ENCODE assay signal across 21 mouse cellular contexts in the genomic region with DNA sequence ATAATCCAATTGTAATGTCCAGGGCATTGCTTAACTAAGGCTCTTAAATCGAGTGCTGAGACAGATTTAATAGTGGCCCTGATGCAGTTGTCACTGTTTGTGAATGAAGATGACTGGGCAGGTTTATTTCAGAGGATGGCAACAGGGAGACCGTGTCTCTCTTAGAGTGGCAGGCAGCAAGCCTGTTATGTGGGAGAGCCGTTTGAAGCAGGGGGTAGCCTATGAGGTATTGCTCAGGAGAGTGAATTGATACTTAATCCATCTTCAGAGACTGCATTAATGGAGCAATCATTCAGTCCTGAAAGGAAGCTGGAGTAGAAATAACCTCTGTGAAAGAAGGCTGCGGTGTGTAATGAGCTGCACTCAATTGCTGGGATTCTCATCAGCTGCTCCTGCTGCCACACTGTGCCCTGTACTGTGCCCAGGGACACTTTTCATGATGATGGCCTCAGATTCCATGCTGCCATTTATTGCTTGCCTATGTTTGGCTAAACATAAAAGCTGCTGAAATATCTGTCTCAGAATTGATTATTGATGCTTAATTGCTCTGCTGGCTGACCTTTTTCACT.
DNase-seq lines count a peak whose midpoint lies in the region; ATAC-seq lines count a peak whose summit lies in the region.
"Had no signal": no experiment of that assay in that cellular context is flagged by ENCODE, and none has a peak within 500 bp of the region (broad histone marks: within the 10 kb centered on the region; RNA-seq: fewer than 3 reads in every experiment).

No protein-coding gene starts in this region.

- H3K27ac ChIP-seq in forebrain, embryonic 11.5 days (ENCODE audit: low read depth, low read length), result no peak overlapping the region
- no peak overlapping the region for H3K27ac ChIP-seq in forebrain, embryonic 10.5 days
- H3K27ac ChIP-seq in neural tube, embryonic 11.5 days (ENCODE audit: low read depth, low read length), result 0 out of 2 replicates have a peak overlapping the region, but pooled peaks have one; percentile 11
- H3K27ac ChIP-seq: embryonic facial prominence, embryonic 15.5 days; limb, embryonic 12.5 days; macrophage had no signal

- no peak overlapping the region for H3K9ac ChIP-seq in forebrain, embryonic 11.5 days (ENCODE audit: low read length)
- no peak overlapping the region for H3K9ac ChIP-seq in neural tube, embryonic 11.5 days (ENCODE audit: low read length)
- H3K9ac ChIP-seq: embryonic facial prominence, embryonic 15.5 days; limb, embryonic 12.5 days; liver, postnatal 0 days had no signal

- H3K36me3 ChIP-seq in forebrain, embryonic 11.5 days (ENCODE audit: control insufficient read depth, insufficient read depth, low read length), result no peaks in the 10 kb centered on the region
- H3K36me3 ChIP-seq in forebrain, embryonic 10.5 days (replicated peaks), result no peaks in the 10 kb centered on the region
- no peaks in the 10 kb centered on the region for H3K36me3 ChIP-seq in neural tube, embryonic 11.5 days (ENCODE audit: control insufficient read depth, insufficient read depth, low read length)
- H3K36me3 ChIP-seq: embryonic facial prominence, embryonic 15.5 days; limb, embryonic 12.5 days; midbrain, embryonic 10.5 days had no signal

- H3K9me3 ChIP-seq in forebrain, embryonic 11.5 days (ENCODE audit: control insufficient read depth, low read length), result no peaks in the 10 kb centered on the region
- no peaks in the 10 kb centered on the region for H3K9me3 ChIP-seq in forebrain, embryonic 10.5 days
- no peaks in the 10 kb centered on the region for H3K9me3 ChIP-seq in neural tube, embryonic 11.5 days (ENCODE audit: control insufficient read depth, low read length)
- H3K9me3 ChIP-seq: embryonic facial prominence, embryonic 15.5 days; limb, embryonic 12.5 days; midbrain, embryonic 10.5 days had no signal

- DNase-seq in forebrain, embryonic 11.5 days (ENCODE audit: low spot score), result no peak
- DNase-seq in forebrain, embryonic 10.5 days (ENCODE audit: extremely low spot score, low spot score), result no peak
- peak; percentile 30 for DNase-seq in neural tube, embryonic 11.5 days (ENCODE audit: low spot score)
- DNase-seq in neural tube, embryonic 10.5 days (ENCODE audit: extremely low spot score, low spot score), result no peak
- DNase-seq in mesoderm, embryonic 11.5 days (ENCODE audit: low read depth, low spot score), result peak; percentile 46
- peak; percentile 51 for DNase-seq in retina, postnatal 1 day
- DNase-seq in heart, adult 9 months (ENCODE audit: low spot score in 2 of 2), result no peak
- DNase-seq in embryo, embryonic 9.5 days (ENCODE audit: extremely low spot score), result no peak
- DNase-seq: adrenal gland, postnatal 14 days; cerebellum, adult 9-10 months; gastrocnemius, postnatal 25 days; heart, adult 18-20 months; kidney, adult 9 months; kidney, postnatal 25 days; liver, postnatal 0 days; right cerebral cortex, postnatal 25 days had no signal

- WGBS in forebrain, embryonic 11.5 days, result 18% methylated on average over 4 of the region's 4 CpGs
- WGBS in forebrain, embryonic 10.5 days, result 37% methylated on average over 4 of the region's 4 CpGs
- WGBS in neural tube, embryonic 11.5 days, result 26% methylated on average over 4 of the region's 4 CpGs

- H3K4me1 ChIP-seq in forebrain, embryonic 11.5 days (replicated peaks; ENCODE audit: control insufficient read depth, insufficient read depth, low read length), result peaks cover 6% of the 10 kb centered on the region
- H3K4me1 ChIP-seq in forebrain, embryonic 10.5 days, result peaks cover 61% of the 10 kb centered on the region
- H3K4me1 ChIP-seq in neural tube, embryonic 11.5 days (ENCODE audit: control insufficient read depth, insufficient read depth, low read length), result peaks cover 20% of the 10 kb centered on the region
- H3K4me1 ChIP-seq: embryonic facial prominence, embryonic 15.5 days had no signal

- no peaks in the 10 kb centered on the region for H3K27me3 ChIP-seq in forebrain, embryonic 11.5 days (ENCODE audit: control insufficient read depth, insufficient read depth, low read length)
- peaks cover 3% of the 10 kb centered on the region; the same call in 1 of the 2 replicates for H3K27me3 ChIP-seq in forebrain, embryonic 10.5 days (ENCODE audit: poor library complexity, severe bottlenecking)
- H3K27me3 ChIP-seq in neural tube, embryonic 11.5 days (ENCODE audit: control insufficient read depth, insufficient read depth, low read length), result no peaks in the 10 kb centered on the region
- H3K27me3 ChIP-seq: embryonic facial prominence, embryonic 15.5 days; limb, embryonic 12.5 days had no signal

- no peak overlapping the region for H3K4me2 ChIP-seq in forebrain, embryonic 11.5 days (ENCODE audit: low read depth, low read length, severe bottlenecking)
- H3K4me2 ChIP-seq in neural tube, embryonic 11.5 days (ENCODE audit: low read depth), result no peak overlapping the region
- H3K4me2 ChIP-seq: embryonic facial prominence, embryonic 15.5 days; limb, embryonic 12.5 days; liver, embryonic 11.5 days had no signal

- no peak overlapping the region for H3K4me3 ChIP-seq in forebrain, embryonic 11.5 days (ENCODE audit: low read depth, low read length)
- no peak overlapping the region for H3K4me3 ChIP-seq in forebrain, embryonic 10.5 days
- H3K4me3 ChIP-seq in neural tube, embryonic 11.5 days (ENCODE audit: low read depth, low read length), result no peak overlapping the region
- H3K4me3 ChIP-seq: embryonic facial prominence, embryonic 15.5 days; limb, embryonic 12.5 days; midbrain, embryonic 10.5 days had no signal

- peak; percentile 42 for ATAC-seq in forebrain, embryonic 11.5 days (replicated peaks; ENCODE audit: low FRiP score)
- ATAC-seq in neural tube, embryonic 11.5 days (ENCODE audit: insufficient read depth, low FRiP score, low TSS enrichment), result peak; percentile 51; the same call in 1 of the 2 replicates
- ATAC-seq: liver, postnatal 0 days had no signal

Comparison
In these comparisons a context has a peak if more than half of its experiments do, and no peak if none do; other contexts are left out.
1. DNase-seq: peak in neural tube, embryonic 11.5 days (single experiment), mesoderm, embryonic 11.5 days (single experiment) and retina, postnatal 1 day (single experiment); none in forebrain, embryonic 11.5 days (single experiment), forebrain, embryonic 10.5 days (single experiment), neural tube, embryonic 10.5 days (single experiment), heart, adult 9 months (0 of 2) and embryo, embryonic 9.5 days (single experiment).